Mouse (Mus musculus): ENCODE results near the gene Inpp5f. TPM values are rescaled to one million over a fixed set of nuclear protein-coding genes. Genes with fewer than 3 reads are reported as not detected.

The Inpp5f gene
- polyA plus RNA-seq, 1 experiment from 2014 or later: 450 TPM

GRCm38 (mm10) chr7:128627723-128628122 lies 16.6 kb downstream of the Inpp5f start:
- H3K27ac ChIP-seq: no peak overlapping the region
- H3K36me3 ChIP-seq (replicated peaks): no peaks in the 10 kb centered on the region
- WGBS: 96% methylated on average over 1 of the region's 1 CpGs
- H3K4me3 ChIP-seq: no peak overlapping the region
- H3K4me1 ChIP-seq: no peaks in the 10 kb centered on the region; the same call in 1 of the 2 replicates
- H3K9me3 ChIP-seq: no peaks in the 10 kb centered on the region
- no peaks in the 10 kb centered on the region for H3K27me3 ChIP-seq (replicated peaks)
- no peak for ATAC-seq (replicated peaks)
- no peak overlapping the region for H3K4me2 ChIP-seq
- no peak overlapping the region for H3K9ac ChIP-seq

GRCm38 (mm10) chr7:128633156-128633555 lies 22.0 kb downstream of the Inpp5f start:
- no peaks in the 10 kb centered on the region for H3K36me3 ChIP-seq (replicated peaks)
- H3K4me1 ChIP-seq: no peaks in the 10 kb centered on the region
- no peak overlapping the region for H3K27ac ChIP-seq
- no peaks in the 10 kb centered on the region for H3K27me3 ChIP-seq (replicated peaks)
- H3K4me3 ChIP-seq: no peak overlapping the region
- H3K9ac ChIP-seq: no peak overlapping the region
- no peak for ATAC-seq (replicated peaks)
- 91% methylated on average over 4 of the region's 4 CpGs for WGBS
- H3K4me2 ChIP-seq: no peak overlapping the region
- no peaks in the 10 kb centered on the region for H3K9me3 ChIP-seq

- no peak overlapping the region for H3K4me2 ChIP-seq
- H3K4me3 ChIP-seq: no peak overlapping the region
- no peak overlapping the region for H3K9ac ChIP-seq
- no peak for ATAC-seq (replicated peaks)
- no peaks in the 10 kb centered on the region for H3K27me3 ChIP-seq (replicated peaks)
- 64% methylated on average over 5 of the region's 5 CpGs for WGBS
- 0 out of 2 replicates have a peak overlapping the region, but pooled peaks have one; percentile 13 for H3K27ac ChIP-seq
- no peaks in the 10 kb centered on the region for H3K4me1 ChIP-seq
- H3K9me3 ChIP-seq: no peaks in the 10 kb centered on the region
- no peaks in the 10 kb centered on the region for H3K36me3 ChIP-seq (replicated peaks)
Observed at GRCm38 (mm10) chr7:128639925-128640485, 28.9 kb downstream of the Inpp5f start.

- Histone ChIP-seq H3K36me3 (replicated peaks) (no peaks in the 10 kb centered on the region), H3K9me3 (no peaks in the 10 kb centered on the region), H3K4me1 (no peaks in the 10 kb centered on the region), H3K9ac (no peak overlapping the region), H3K27me3 (replicated peaks) (no peaks in the 10 kb centered on the region), H3K4me2 (no peak overlapping the region), H3K4me3 (no peak overlapping the region), H3K27ac (no peak overlapping the region)
- ATAC-seq (replicated peaks): no peak
- 82% methylated on average over 7 of the region's 7 CpGs for WGBS
Observed at GRCm38 (mm10) chr7:128641571-128641970, 30.4 kb downstream of the Inpp5f start.

- no peak overlapping the region for H3K27ac ChIP-seq
- 62% methylated on average over 5 of the region's 5 CpGs for WGBS
- no peaks in the 10 kb centered on the region for H3K9me3 ChIP-seq
- no peak overlapping the region for H3K4me3 ChIP-seq
- H3K4me2 ChIP-seq: no peak overlapping the region
- H3K9ac ChIP-seq: no peak overlapping the region
- ATAC-seq (replicated peaks): no peak
- H3K4me1 ChIP-seq: no peaks in the 10 kb centered on the region
- no peaks in the 10 kb centered on the region for H3K36me3 ChIP-seq (replicated peaks)
- H3K27me3 ChIP-seq (replicated peaks): no peaks in the 10 kb centered on the region
Observed at GRCm38 (mm10) chr7:128642386-128642785, 31.3 kb downstream of the Inpp5f start.

GRCm38 (mm10) chr7:128656970-128657369 lies 45.8 kb downstream of the Inpp5f start:
- no peak overlapping the region for H3K4me2 ChIP-seq
- ATAC-seq (replicated peaks): no peak
- no peaks in the 10 kb centered on the region for H3K9me3 ChIP-seq
- no peak overlapping the region for H3K27ac ChIP-seq
- no peak overlapping the region for H3K4me3 ChIP-seq
- no peaks in the 10 kb centered on the region for H3K4me1 ChIP-seq
- WGBS: 79% methylated on average over 1 of the region's 1 CpGs
- H3K27me3 ChIP-seq (replicated peaks): no peaks in the 10 kb centered on the region
- H3K9ac ChIP-seq: no peak overlapping the region
- no peaks in the 10 kb centered on the region for H3K36me3 ChIP-seq (replicated peaks)

- WGBS: 87% methylated on average over 8 of the region's 8 CpGs
- Histone ChIP-seq H3K4me1 (peaks cover 15% of the 10 kb centered on the region), H3K4me2 (no peak overlapping the region), H3K4me3 (no peak overlapping the region), H3K27me3 (replicated peaks) (no peaks in the 10 kb centered on the region), H3K36me3 (replicated peaks) (no peaks in the 10 kb centered on the region), H3K27ac (no peak overlapping the region), H3K9ac (no peak overlapping the region), H3K9me3 (no peaks in the 10 kb centered on the region)
- ATAC-seq (replicated peaks): no peak
Observed at GRCm38 (mm10) chr7:128663906-128664305, 52.8 kb downstream of the Inpp5f start.

- Histone ChIP-seq H3K4me1 (peaks cover 16% of the 10 kb centered on the region), H3K27ac (no peak overlapping the region), H3K9me3 (no peaks in the 10 kb centered on the region), H3K27me3 (replicated peaks) (no peaks in the 10 kb centered on the region), H3K9ac (no peak overlapping the region), H3K4me2 (no peak overlapping the region), H3K4me3 (no peak overlapping the region), H3K36me3 (replicated peaks) (no peaks in the 10 kb centered on the region)
- no peak for ATAC-seq (replicated peaks)
- 90% methylated on average over 11 of the region's 11 CpGs for WGBS
Observed at GRCm38 (mm10) chr7:128664861-128665377, 53.8 kb downstream of the Inpp5f start.

GRCm38 (mm10) chr7:128667788-128668187 lies 56.7 kb downstream of the Inpp5f start:
- peak; percentile 63 for ATAC-seq (replicated peaks)
- H3K36me3 ChIP-seq (replicated peaks): no peaks in the 10 kb centered on the region; the same call in 1 of the 2 replicates
- H3K9ac ChIP-seq: no peak overlapping the region
- no peak overlapping the region for H3K4me3 ChIP-seq
- peaks cover 29% of the 10 kb centered on the region for H3K4me1 ChIP-seq
- WGBS: 29% methylated on average over 5 of the region's 5 CpGs
- peak overlapping the region; percentile 65 for H3K27ac ChIP-seq
- H3K27me3 ChIP-seq (replicated peaks): no peaks in the 10 kb centered on the region
- H3K9me3 ChIP-seq: no peaks in the 10 kb centered on the region
- 0 out of 2 replicates have a peak overlapping the region, but pooled peaks have one; percentile 2 for H3K4me2 ChIP-seq

GRCm38 (mm10) chr7:128668831-128669230 lies 57.7 kb downstream of the Inpp5f start:
- H3K27ac ChIP-seq: peak overlapping the region; percentile 65

GRCm38 (mm10) chr7:128671952-128672351 lies 60.8 kb downstream of the Inpp5f start:
- H3K27ac ChIP-seq: peak overlapping the region; percentile 85
- 0 out of 2 replicates have a peak overlapping the region, but pooled peaks have one; percentile 19 for H3K9ac ChIP-seq
- H3K9me3 ChIP-seq: no peaks in the 10 kb centered on the region
- peak; percentile 57 for ATAC-seq (replicated peaks)
- no peaks in the 10 kb centered on the region; the same call in 1 of the 2 replicates for H3K36me3 ChIP-seq (replicated peaks)
- WGBS: 4% methylated on average over 8 of the region's 8 CpGs
- H3K27me3 ChIP-seq (replicated peaks): no peaks in the 10 kb centered on the region
- no peak overlapping the region for H3K4me3 ChIP-seq
- H3K4me2 ChIP-seq: peak overlapping the region; percentile 40
- H3K4me1 ChIP-seq: peaks cover 41% of the 10 kb centered on the region

More at GRCm38 (mm10) chr7:128668831-128669230, 57.7 kb downstream of the Inpp5f start:
- 43% methylated on average over 2 of the region's 2 CpGs for WGBS
- Histone ChIP-seq H3K4me1 (peaks cover 40% of the 10 kb centered on the region), H3K9ac (no peak overlapping the region), H3K4me3 (no peak overlapping the region), H3K9me3 (no peaks in the 10 kb centered on the region), H3K4me2 (no peak overlapping the region), H3K27me3 (replicated peaks) (no peaks in the 10 kb centered on the region), H3K36me3 (replicated peaks) (no peaks in the 10 kb centered on the region; the same call in 1 of the 2 replicates)
- no peak for ATAC-seq (replicated peaks)

- Histone ChIP-seq H3K36me3 (replicated peaks) (no peaks in the 10 kb centered on the region; the same call in 1 of the 2 replicates), H3K4me2 (peak overlapping the region; percentile 40), H3K9me3 (no peaks in the 10 kb centered on the region), H3K4me3 (no peak overlapping the region), H3K27me3 (replicated peaks) (no peaks in the 10 kb centered on the region), H3K9ac (peak overlapping the region; percentile 19), H3K27ac (peak overlapping the region; percentile 85), H3K4me1 (peaks cover 37% of the 10 kb centered on the region)
- ATAC-seq (replicated peaks): peak; percentile 84
- WGBS: 3% methylated on average over 15 of the region's 15 CpGs
Observed at GRCm38 (mm10) chr7:128672408-128673010, 61.4 kb downstream of the Inpp5f start.

All from midbrain, embryonic 15.5 days (tissue).